Mouse (Mus musculus): ENCODE measurements around the gene Srl. TPM values are rescaled to one million over a fixed set of nuclear protein-coding genes. Genes with fewer than 3 reads are reported as not detected.
A peak's percentile ranks its signal among the peaks of the same experiment; 100 is the strongest.
"Not testable (repeated sequence)": the region's sequence is repeated elsewhere in the genome, so short reads cannot be mapped to it uniquely, and the experiment has no call there.

Gene Srl
- 100 to 1,000 TPM in 1 of 2 experiments, 10 to 100 TPM in 1; 35.9 to 108 TPM for total RNA-seq (2021)
- long read RNA-seq, experiment 1, full-length matches to known transcripts, result 6 of 45 reads
- long read RNA-seq, experiment 1, partial matches to known transcripts, result 1 of 45 reads
- long read RNA-seq, experiment 1, other reads (novel, unspliced or antisense), result 38 of 45 reads
- long read RNA-seq, experiment 2, full-length matches to known transcripts, result 16 of 55 reads
- long read RNA-seq, experiment 2, partial matches to known transcripts, result 4 of 55 reads
- long read RNA-seq, experiment 2, other reads (novel, unspliced or antisense), result 35 of 55 reads

- peak; percentile 100 for DNase-seq
Measured at GRCm38 (mm10) chr16:4541501-4542198, at the start of gene Srl. Srl (minus strand) TSS chr16:4541816.

DNA sequence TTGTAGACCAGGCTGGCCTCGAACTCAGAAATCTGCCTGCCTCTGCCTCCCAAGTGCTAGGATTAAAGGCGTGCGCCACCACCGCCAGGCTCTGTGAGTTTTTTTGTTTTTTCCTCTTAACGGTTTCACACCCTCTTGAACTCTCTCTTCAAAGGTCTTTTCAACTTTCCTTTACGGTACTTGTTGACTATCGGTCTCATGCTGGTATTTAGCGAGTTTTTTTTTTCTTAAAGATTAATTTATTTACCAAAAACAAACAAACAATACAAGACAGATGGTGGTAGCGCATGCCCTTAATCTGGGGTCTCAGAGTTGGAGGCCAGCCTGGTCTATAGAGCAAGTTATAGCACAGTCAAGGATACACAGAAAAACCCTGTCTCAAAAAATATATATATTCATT, 48.6 kb upstream of the Srl start:
- no peak for DNase-seq

DNA sequence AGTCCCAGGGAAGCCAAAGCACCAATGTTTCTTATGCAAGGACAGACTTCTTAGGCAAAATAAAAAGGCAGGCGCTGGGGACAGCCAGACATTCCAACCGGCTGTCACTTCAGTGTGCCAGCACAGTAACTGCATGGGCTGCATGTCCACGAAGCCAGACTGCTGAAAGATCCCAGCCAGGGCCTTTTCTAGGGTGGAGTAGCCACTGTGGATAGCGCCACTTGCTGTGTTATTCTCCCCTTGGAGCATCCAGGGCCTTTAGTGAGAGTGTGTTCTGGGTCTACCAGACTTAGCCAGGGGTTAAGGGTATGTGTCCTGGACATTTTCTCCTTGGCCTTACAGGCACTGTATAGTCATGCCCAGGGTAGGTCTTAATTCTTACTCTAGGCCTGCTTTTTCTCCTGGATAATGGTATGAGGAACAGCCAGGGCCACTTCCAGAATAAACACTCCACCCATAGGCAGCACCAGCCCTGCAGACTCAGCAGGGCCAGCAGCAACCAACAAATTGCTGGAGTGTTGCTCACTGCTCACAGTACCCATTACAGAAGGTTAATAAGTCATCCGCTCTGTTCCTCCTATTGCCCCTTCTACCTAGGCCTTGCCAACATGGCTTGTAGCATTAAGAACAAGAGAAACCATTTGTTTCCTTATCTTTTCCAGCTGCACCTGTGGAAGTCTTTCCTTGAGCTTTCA, 46.0 kb upstream of the Srl start:
- DNase-seq, result peak; percentile 35

GRCm38 (mm10) chr16:4586531-4587123, 45.0 kb upstream of the Srl start:
- DNase-seq, result peak; percentile 99

DNA sequence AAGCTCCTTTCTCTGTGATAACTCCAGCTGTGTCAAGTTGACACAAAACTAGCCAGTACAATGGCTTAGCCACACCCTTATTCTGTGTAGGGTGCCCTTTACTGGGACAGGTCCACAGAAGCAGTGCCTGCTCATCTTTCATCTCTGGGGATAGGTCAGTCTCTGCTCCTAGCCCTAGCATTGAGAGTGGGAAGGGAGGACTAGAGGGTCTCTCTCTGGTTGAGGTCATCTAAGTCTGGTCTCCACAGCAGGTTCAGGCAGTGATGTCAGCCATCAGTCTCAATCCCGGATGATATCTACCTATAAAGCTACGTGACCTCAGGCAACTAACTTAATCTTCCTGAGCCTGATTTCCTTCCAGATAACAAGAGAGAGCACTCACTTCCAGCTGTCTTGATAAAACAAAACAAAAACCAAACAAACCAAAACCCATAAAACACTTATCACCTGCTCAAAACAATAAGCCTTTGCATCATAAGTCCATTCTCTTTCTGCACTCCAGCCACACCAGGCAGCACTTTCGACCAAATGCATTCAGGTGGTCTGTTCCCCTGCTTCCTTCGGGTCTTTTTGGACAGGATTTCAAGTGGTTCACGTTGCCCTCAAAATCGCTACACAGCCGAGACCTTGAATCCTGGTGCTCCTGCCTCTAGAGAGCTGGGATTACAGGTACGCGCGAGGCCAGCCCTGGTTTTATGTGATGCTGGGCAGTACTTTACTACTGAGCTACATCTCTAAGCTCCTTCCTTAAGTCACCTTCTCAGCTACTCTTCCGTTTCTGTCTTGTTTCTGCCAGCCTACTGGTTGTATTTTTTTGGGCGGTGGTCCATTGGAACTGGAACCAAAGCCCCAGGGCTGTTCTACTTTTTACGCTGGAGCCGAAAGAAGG, 44.3 kb upstream of the Srl start:
- DNase-seq, result no peak

- DNase-seq, result no peak
Measured at GRCm38 (mm10) chr16:4584438-4584837, 42.8 kb upstream of the Srl start.

DNA sequence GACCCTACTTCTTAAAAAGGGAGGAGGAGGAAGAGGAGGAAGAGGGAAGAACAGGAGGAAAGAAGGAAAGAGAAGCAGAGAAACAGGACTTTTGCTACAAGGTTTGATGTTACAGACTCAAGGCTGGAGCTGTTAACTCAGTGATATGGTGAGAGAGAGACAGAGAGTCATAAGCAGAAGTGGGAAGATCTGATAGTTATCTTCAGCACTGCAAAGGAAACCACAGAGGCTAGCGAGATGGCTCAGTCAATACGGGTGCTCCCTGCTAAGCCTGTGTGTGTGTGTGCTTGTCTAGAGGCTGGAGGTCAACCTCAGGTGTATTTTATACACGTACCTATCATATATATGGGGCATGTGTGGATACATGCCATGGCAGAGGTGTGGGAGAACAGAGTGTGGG, 42.2 kb upstream of the Srl start:
- no peak for DNase-seq

DNA sequence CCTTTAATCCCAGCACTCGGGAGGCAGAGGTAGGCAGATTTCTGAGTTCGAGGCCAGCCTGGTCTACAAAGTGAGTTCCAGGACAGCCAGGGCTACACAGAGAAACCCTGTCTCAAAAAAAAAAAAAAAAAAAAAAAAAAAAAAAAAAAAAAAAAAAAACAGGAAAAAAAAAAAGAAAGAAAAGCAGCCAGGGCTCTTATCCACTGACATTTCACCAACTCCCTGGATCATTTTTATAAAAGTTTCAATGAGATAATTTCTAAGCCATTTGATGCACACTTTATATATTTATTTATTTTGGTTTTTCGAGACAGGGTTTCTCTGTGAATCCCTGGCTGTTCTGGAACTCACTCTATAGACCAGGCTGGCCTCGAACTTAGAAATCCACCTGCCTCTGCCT, 39.6 kb upstream of the Srl start:
- DNase-seq, result not testable (repeated sequence)

DNA sequence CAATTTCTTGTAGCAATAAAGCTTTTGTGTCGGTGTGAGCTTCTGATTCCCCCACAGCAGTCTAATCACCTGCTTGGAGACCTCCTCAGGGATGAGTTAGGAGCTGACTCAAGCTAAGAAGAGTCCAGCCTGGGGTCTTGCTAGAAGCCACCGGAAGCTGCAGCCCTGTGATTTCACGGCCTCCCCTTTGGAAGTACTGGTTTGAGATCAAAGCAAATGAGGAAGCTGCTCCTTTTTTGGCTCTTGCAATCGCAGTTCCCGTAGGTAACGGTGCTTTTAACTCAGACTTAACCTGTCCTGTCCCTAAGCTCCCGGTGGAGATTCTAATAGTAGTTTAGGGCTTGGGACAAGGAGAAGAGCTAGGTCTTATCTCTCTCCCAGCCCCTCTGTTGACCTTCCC, 37.0 kb upstream of the Srl start:
- no peak for DNase-seq

DNA sequence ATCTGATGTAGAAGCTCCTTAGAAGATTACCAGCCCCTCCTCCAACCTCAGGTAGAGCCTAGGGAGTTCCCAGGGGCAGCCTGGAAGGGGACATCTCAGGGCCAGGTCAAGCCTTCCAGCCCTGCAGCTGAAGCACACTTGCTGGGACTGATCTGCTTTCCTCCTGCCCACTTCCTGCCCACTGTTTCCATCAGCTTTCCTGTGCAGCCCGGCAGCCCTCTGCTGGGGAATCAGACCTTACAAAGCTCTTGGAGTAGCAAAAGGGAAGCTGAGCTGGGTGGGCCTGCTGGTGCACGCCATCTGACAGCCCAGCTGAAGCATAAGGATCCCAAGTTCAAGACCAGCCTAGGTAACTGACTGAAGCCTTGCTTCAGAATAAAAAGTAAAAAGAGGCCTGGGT, 35.3 kb upstream of the Srl start:
- no peak for DNase-seq

GRCm38 (mm10) chr16:4576038-4576437, 34.4 kb upstream of the Srl start:
- DNase-seq, result no peak

- DNase-seq, result no peak
Measured at GRCm38 (mm10) chr16:4570737-4571136, 29.1 kb upstream of the Srl start.

DNA sequence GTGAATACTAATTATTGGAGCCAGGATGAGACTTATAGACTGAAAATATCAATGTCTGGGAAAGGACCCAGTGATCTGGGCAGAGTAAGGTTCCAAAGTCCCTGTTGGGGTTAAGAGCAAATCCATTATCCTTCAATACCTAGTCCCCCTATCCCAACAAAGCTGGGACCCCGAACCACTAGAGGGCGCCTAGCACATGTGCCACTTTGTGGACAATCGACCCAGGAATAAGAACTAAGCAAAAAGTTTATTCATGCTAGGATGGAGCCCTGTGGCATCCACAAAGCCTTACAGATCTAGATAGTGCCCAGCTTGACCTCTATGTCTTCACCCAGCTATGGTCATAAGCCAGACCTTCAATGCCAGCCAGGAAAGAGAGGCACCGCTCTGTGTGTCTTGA, 26.3 kb upstream of the Srl start:
- DNase-seq, result peak; percentile 93

DNA sequence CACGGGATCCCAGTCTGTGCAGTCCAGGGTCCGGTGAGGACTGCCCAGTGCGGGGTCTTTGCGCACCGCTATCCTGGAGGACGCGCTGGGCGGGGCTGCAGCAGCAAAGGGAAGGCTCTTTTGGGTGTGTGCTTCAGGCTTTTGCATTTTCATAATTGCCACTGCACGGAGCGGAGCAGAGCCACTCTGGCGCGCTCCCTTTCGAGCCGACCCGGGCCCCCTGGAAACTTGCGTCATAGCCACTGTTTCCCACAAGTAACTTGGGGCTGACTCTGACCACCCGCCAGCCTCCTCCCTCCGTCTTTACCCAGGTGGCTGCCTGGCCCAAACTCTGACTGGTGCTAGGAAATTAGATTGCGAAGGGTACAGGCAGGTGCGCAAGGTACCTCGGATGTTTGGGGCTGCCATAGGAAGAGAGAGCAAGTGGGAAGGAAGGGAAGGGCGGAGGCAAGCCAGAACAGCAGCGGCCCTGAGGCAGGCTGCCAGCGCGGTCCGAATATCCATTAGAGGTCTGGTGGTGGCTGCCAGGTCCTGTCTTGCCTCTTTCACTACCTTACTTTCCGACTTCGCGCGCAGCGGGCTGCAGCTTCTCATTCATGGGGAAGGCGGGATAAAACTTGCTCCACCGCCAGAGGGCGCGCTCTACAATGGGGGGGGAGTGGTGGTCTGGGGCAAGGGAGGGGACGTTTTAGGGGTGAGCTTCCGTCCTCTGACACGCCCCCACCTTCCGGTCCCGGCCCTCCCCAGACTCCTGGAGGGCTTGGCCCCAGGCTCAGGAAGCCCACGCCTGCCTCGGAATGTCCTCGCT, 18.7 kb upstream of the Srl start:
- peak; percentile 81 for DNase-seq

DNA sequence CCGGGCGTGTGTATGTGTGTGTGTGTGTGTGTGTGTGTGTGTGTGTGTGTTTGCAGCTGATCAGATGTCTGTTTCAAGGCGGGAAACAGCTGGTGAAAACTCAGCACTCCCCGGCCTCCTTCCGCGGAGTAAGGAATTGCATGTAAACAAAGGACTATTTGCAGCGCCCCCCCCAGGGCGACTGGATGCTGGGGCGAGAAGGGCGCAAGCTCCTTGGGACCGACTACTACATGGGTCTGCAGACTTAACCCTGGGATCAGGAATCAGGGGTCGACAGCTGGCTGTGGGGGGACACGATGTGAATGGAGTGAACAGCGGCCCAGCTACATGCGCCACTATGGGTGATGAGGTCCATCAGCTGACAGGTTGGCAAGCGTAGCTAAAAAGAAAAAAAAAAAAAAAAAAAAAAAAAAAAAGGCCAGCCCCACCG, 18.1 kb upstream of the Srl start, which contains the start of gene Tfap4:
Tfap4 (minus strand) TSS at position 140 of the 430 bp plus-strand sequence.
- peak; percentile 88 for DNase-seq

GRCm38 (mm10) chr16:4558980-4559631, 17.5 kb upstream of the Srl start:
- DNase-seq, result peak; percentile 74

DNA sequence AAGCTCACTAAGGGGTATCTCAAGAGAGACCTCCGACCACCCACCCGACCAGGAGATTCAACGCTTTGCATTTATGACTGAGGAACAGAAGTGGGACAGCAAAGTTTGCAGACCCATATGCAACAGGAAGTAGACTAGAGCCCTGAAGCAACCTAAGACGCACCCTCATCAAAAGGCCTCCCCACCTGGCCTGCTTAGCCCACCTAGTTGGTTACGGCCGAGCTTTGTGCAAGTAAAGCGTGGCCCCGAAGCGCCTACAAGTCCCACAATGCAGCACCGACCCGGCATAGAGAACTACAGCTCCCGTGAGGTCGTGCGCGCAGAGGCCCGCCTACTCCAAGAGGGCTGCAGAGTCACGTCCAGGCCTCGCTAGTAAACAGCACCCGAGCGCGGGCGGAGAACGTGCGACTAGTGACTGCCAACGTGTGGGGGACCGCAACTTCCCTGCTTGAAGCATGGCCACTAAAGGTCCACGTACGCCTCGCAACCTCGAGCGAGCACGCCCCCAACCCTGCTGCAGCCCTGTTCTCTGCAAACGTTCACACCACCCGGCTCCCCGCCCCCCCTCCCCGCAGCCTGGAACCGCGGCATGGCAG, 16.9 kb upstream of the Srl start:
- DNase-seq, result peak; percentile 92

- DNase-seq, result peak; percentile 83
Measured at GRCm38 (mm10) chr16:4557949-4558348, 16.3 kb upstream of the Srl start.

DNA sequence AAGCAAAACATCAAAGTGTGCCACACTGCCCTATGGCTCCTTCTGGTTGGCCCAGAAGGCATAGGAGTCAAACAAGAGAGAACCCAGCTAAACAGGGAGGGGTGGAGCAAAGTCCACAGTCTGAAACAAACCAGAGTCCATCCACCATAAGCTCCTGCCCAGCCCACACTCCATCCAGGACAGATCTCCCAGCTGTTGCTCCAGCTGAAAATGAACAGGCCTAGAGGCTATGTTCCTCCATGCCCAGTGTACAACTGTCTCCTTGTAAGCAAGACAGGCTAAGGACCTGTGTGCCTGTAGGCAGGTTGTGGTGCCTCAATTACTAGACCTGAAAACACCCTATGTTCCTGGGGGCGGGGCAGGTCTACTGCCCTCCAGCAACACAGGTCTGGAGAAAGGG, 15.5 kb upstream of the Srl start:
- no peak for DNase-seq

GRCm38 (mm10) chr16:4555555-4555954, 13.9 kb upstream of the Srl start:
- DNase-seq, result no peak

All from adrenal gland, postnatal 10 days (tissue).